In genomic region chr7:64505571-64505970, GRCm38 (mm10) we compare ENCODE assay signal across 13 mouse cellular contexts. TPM values are rescaled to one million over a fixed set of nuclear protein-coding genes. Genes with fewer than 3 reads are reported as not detected.
DNase-seq lines count a peak whose midpoint lies in the region; ATAC-seq and TF ChIP-seq lines count a peak whose summit lies in the region.
"Had no signal": no experiment of that assay in that cellular context is flagged by ENCODE, and none has a peak within 500 bp of the region (broad histone marks: within the 10 kb centered on the region; RNA-seq: fewer than 3 reads in every experiment).

No protein-coding gene starts in this region.

- peaks cover 26% of the 10 kb centered on the region for H3K4me1 ChIP-seq in cortical plate, adult 2 months (ENCODE audit: control insufficient read depth, insufficient read depth, low read length)
- peaks cover 77% of the 10 kb centered on the region for H3K4me1 ChIP-seq in midbrain, embryonic 13.5 days (replicated peaks)

- peak overlapping the region; percentile 26; the same call in 1 of the 2 replicates for H3K9ac ChIP-seq in midbrain, embryonic 13.5 days (replicated peaks)
- H3K9ac ChIP-seq: stomach, embryonic 15.5 days had no signal

- no peak for TF ChIP-seq CTCF in cortical plate, adult 2 months (IDR thresholded peaks at IDR 0.05; ENCODE audit: extremely low read depth, insufficient read depth, low read length)

- 78% methylated on average over 3 of the region's 3 CpGs for WGBS in midbrain, embryonic 13.5 days

- peak overlapping the region; percentile 47; the same call in 1 of the 2 replicates for H3K4me3 ChIP-seq in cortical plate, adult 2 months (ENCODE audit: insufficient read depth, low read length)
- H3K4me3 ChIP-seq in midbrain, embryonic 13.5 days (replicated peaks), result no peak overlapping the region
- H3K4me3 ChIP-seq: gastrocnemius, adult 2 months; stomach, embryonic 15.5 days had no signal

- H3K36me3 ChIP-seq in midbrain, embryonic 13.5 days, result no peaks in the 10 kb centered on the region
- H3K36me3 ChIP-seq: stomach, embryonic 15.5 days had no signal

- peak overlapping the region; percentile 52 for H3K4me2 ChIP-seq in midbrain, embryonic 13.5 days (replicated peaks)
- H3K4me2 ChIP-seq: stomach, embryonic 15.5 days had no signal

- peak; percentile 12 for DNase-seq in layer of hippocampus, adult 11-12 months (ENCODE audit: low spot score)
- no peak for DNase-seq in layer of hippocampus, postnatal 36 days
- DNase-seq in cerebellum, adult 11-12 months, result peak; percentile 37
- no peak for DNase-seq in heart, postnatal 10 days
- no peak for DNase-seq in spleen, adult 18-20 months
- no peak for DNase-seq in adrenal gland, adult 2 months
- DNase-seq: gastrocnemius, adult 2 months had no signal

- peak overlapping the region; percentile 38 for H3K27ac ChIP-seq in cortical plate, adult 2 months (ENCODE audit: insufficient read depth, low read length)
- no peak overlapping the region for H3K27ac ChIP-seq in midbrain, embryonic 13.5 days
- H3K27ac ChIP-seq: gastrocnemius, adult 2 months; kidney, postnatal 0 days; stomach, embryonic 15.5 days had no signal

- H3K27me3 ChIP-seq in midbrain, embryonic 13.5 days, result 0 out of 2 replicates have a peak, but pooled peaks cover 4% of the 10 kb centered on the region

- intact Hi-C loops in heart, postnatal 10 days (cut with DNase I), result loop anchor here (5.0 kb wide), 1 partner anchor 43 kb away; no protein-coding TSS in a partner anchor

- no peak for ATAC-seq in midbrain, embryonic 13.5 days

- no peak for TF ChIP-seq POLR2A in cortical plate, adult 2 months (IDR thresholded peaks at IDR 0.05; ENCODE audit: extremely low read depth, insufficient read depth, low read length)

- H3K9me3 ChIP-seq in midbrain, embryonic 13.5 days, result no peaks in the 10 kb centered on the region
- H3K9me3 ChIP-seq: stomach, embryonic 15.5 days had no signal

RNA-seq across cellular contexts. Expression of gene Apba2, which starts 4.1 kb away (rescaled TPM):
- 100 to 1,000 TPM; 258 to 259 TPM for total RNA-seq in layer of hippocampus, postnatal 36 days (2021)
- 188 and 204 TPM in 2 replicates for polyA plus RNA-seq in cortical plate, adult 2 months (2012; rRNA removed)
- 157 and 161 TPM in 2 replicates for polyA plus RNA-seq in midbrain, embryonic 13.5 days (2015; fragmentation: Nextera tagmentation; extraction: Ambion mirVana)
- under 1 TPM; 0.45 to 0.67 TPM for total RNA-seq in heart, postnatal 10 days (2021)
- total RNA-seq in adrenal gland, adult 2 months (2021), result under 1 TPM in 1 of 2 experiments, not detected in 1; 0.31 TPM
- 0.48 and 1.4 TPM in 2 replicates for polyA plus RNA-seq in adrenal gland, adult 2 months (2012; rRNA removed)
- total RNA-seq: liver, adult 2 months; megakaryocyte progenitor cell, adult 5-6 weeks had no signal

Comparison
In these comparisons a context has a peak if more than half of its experiments do, and no peak if none do; other contexts are left out.
1. DNase-seq: peak in layer of hippocampus, adult 11-12 months (single experiment) and cerebellum, adult 11-12 months (single experiment); none in layer of hippocampus, postnatal 36 days (0 of 2), heart, postnatal 10 days (0 of 2), spleen, adult 18-20 months (0 of 2) and adrenal gland, adult 2 months (single experiment).
2. RNA of gene Apba2, which starts 4.1 kb away (total RNA-seq): 258 to 259 TPM in layer of hippocampus, postnatal 36 days; 0.45 to 0.67 TPM in heart, postnatal 10 days and 0.31 TPM in adrenal gland, adult 2 months; every median in the first group is over 100 times any median in the second.